Mouse (Mus musculus): Measurements from ENCODE around the gene Gm10273. TPM values are rescaled to one million over a fixed set of nuclear protein-coding genes. Genes with fewer than 3 reads are reported as not detected.
"Not testable (repeated sequence)": the region's sequence is repeated elsewhere in the genome, so short reads cannot be mapped to it uniquely, and the experiment has no call there.

Gene Gm10273
- polyA plus RNA-seq, 1 experiment from 2014 or later: 4.5 TPM

- Histone ChIP-seq H3K9me3 (replicated peaks; ENCODE audit: control insufficient read depth, low read length, poor library complexity, severe bottlenecking) (no peaks in the 10 kb centered on the region), H3K27ac (ENCODE audit: low read length) (no peak overlapping the region), H3K4me2 (ENCODE audit: low read length) (no peak overlapping the region), H3K9ac (ENCODE audit: low read depth, low read length) (no peak overlapping the region), H3K4me1 (ENCODE audit: control insufficient read depth, insufficient read depth, low read length) (no peaks in the 10 kb centered on the region), H3K4me3 (ENCODE audit: low read depth, low read length) (no peak overlapping the region), H3K36me3 (ENCODE audit: control insufficient read depth, insufficient read depth, low read length) (no peaks in the 10 kb centered on the region), H3K27me3 (ENCODE audit: control insufficient read depth, insufficient read depth, low read depth, low read length) (no peaks in the 10 kb centered on the region)
- no peak for ATAC-seq
- 87% methylated on average over 2 of the region's 2 CpGs for WGBS
Observed at GRCm38 (mm10) chr10:59380411-59380821, 15.0 kb upstream of the Gm10273 start.

- not testable (repeated sequence) for H3K9ac ChIP-seq (ENCODE audit: low read depth, low read length); ATAC-seq; H3K27me3 ChIP-seq (ENCODE audit: control insufficient read depth, insufficient read depth, low read depth, low read length); H3K36me3 ChIP-seq (ENCODE audit: control insufficient read depth, insufficient read depth, low read length); H3K9me3 ChIP-seq (replicated peaks; ENCODE audit: control insufficient read depth, low read length, poor library complexity, severe bottlenecking); H3K4me1 ChIP-seq (ENCODE audit: control insufficient read depth, insufficient read depth, low read length); H3K27ac ChIP-seq (ENCODE audit: low read length); H3K4me2 ChIP-seq (ENCODE audit: low read length); H3K4me3 ChIP-seq (ENCODE audit: low read depth, low read length)
- WGBS: 93% methylated on average over 5 of the region's 10 CpGs
Observed at GRCm38 (mm10) chr10:59381563-59381962, 13.9 kb upstream of the Gm10273 start.

GRCm38 (mm10) chr10:59386951-59387350 lies 8.5 kb upstream of the Gm10273 start:
- Histone ChIP-seq H3K4me3 (ENCODE audit: low read depth, low read length) (no peak overlapping the region), H3K9me3 (replicated peaks; ENCODE audit: control insufficient read depth, low read length, poor library complexity, severe bottlenecking) (peaks cover 4% of the 10 kb centered on the region; the same call in 1 of the 2 replicates), H3K27me3 (ENCODE audit: control insufficient read depth, insufficient read depth, low read depth, low read length) (no peaks in the 10 kb centered on the region), H3K36me3 (ENCODE audit: control insufficient read depth, insufficient read depth, low read length) (no peaks in the 10 kb centered on the region), H3K4me1 (ENCODE audit: control insufficient read depth, insufficient read depth, low read length) (no peaks in the 10 kb centered on the region), H3K4me2 (ENCODE audit: low read length) (no peak overlapping the region), H3K27ac (ENCODE audit: low read length) (no peak overlapping the region), H3K9ac (ENCODE audit: low read depth, low read length) (no peak overlapping the region)
- ATAC-seq: no peak
- WGBS: 92% methylated on average over 7 of the region's 8 CpGs

- H3K4me2 ChIP-seq (ENCODE audit: low read length): no peak overlapping the region
- peaks cover 4% of the 10 kb centered on the region; the same call in 1 of the 2 replicates for H3K9me3 ChIP-seq (replicated peaks; ENCODE audit: control insufficient read depth, low read length, poor library complexity, severe bottlenecking)
- H3K4me1 ChIP-seq (ENCODE audit: control insufficient read depth, insufficient read depth, low read length): no peaks in the 10 kb centered on the region
- H3K27me3 ChIP-seq (ENCODE audit: control insufficient read depth, insufficient read depth, low read depth, low read length): no peaks in the 10 kb centered on the region
- H3K4me3 ChIP-seq (ENCODE audit: low read depth, low read length): no peak overlapping the region
- ATAC-seq: no peak
- no peak overlapping the region for H3K9ac ChIP-seq (ENCODE audit: low read depth, low read length)
- no peak overlapping the region for H3K27ac ChIP-seq (ENCODE audit: low read length)
- 96% methylated on average over 3 of the region's 3 CpGs for WGBS
- no peaks in the 10 kb centered on the region for H3K36me3 ChIP-seq (ENCODE audit: control insufficient read depth, insufficient read depth, low read length)
Observed at GRCm38 (mm10) chr10:59389652-59390051, 5.8 kb upstream of the Gm10273 start.

GRCm38 (mm10) chr10:59391907-59392306 lies 3.5 kb upstream of the Gm10273 start:
- H3K4me2 ChIP-seq (ENCODE audit: low read length): no peak overlapping the region
- no peak overlapping the region for H3K9ac ChIP-seq (ENCODE audit: low read depth, low read length)
- H3K27ac ChIP-seq (ENCODE audit: low read length): no peak overlapping the region
- H3K36me3 ChIP-seq (ENCODE audit: control insufficient read depth, insufficient read depth, low read length): no peaks in the 10 kb centered on the region
- no peak for ATAC-seq
- no peaks in the 10 kb centered on the region for H3K27me3 ChIP-seq (ENCODE audit: control insufficient read depth, insufficient read depth, low read depth, low read length)
- peaks cover 4% of the 10 kb centered on the region; the same call in 1 of the 2 replicates for H3K9me3 ChIP-seq (replicated peaks; ENCODE audit: control insufficient read depth, low read length, poor library complexity, severe bottlenecking)
- 85% methylated on average over 4 of the region's 4 CpGs for WGBS
- H3K4me1 ChIP-seq (ENCODE audit: control insufficient read depth, insufficient read depth, low read length): no peaks in the 10 kb centered on the region
- H3K4me3 ChIP-seq (ENCODE audit: low read depth, low read length): no peak overlapping the region

GRCm38 (mm10) chr10:59402899-59403792 lies 7.7 kb downstream of the Gm10273 start, which contains the start of gene Pla2g12b:
TSS of gene Pla2g12b (plus strand) at chr10:59403660.
- 78% methylated on average over 21 of the region's 21 CpGs for WGBS
- H3K9me3 ChIP-seq (replicated peaks; ENCODE audit: control insufficient read depth, low read length, poor library complexity, severe bottlenecking): no peaks in the 10 kb centered on the region
- no peak for ATAC-seq
- H3K27me3 ChIP-seq (ENCODE audit: control insufficient read depth, insufficient read depth, low read depth, low read length): no peaks in the 10 kb centered on the region
- no peak within 1 kb of the TSS for H3K4me3 ChIP-seq (ENCODE audit: low read depth, low read length)
- no peaks in the 10 kb centered on the region for H3K4me1 ChIP-seq (ENCODE audit: control insufficient read depth, insufficient read depth, low read length)
- H3K4me2 ChIP-seq (ENCODE audit: low read length): no peak within 1 kb of the TSS
- no peak within 1 kb of the TSS for H3K27ac ChIP-seq (ENCODE audit: low read length)
- H3K9ac ChIP-seq (ENCODE audit: low read depth, low read length): no peak within 1 kb of the TSS
- no peaks in the 10 kb centered on the region for H3K36me3 ChIP-seq (ENCODE audit: control insufficient read depth, insufficient read depth, low read length)

- WGBS: 80% methylated on average over 10 of the region's 10 CpGs
- no peak overlapping the region for H3K9ac ChIP-seq (ENCODE audit: low read depth, low read length)
- no peaks in the 10 kb centered on the region for H3K4me1 ChIP-seq (ENCODE audit: control insufficient read depth, insufficient read depth, low read length)
- no peaks in the 10 kb centered on the region for H3K27me3 ChIP-seq (ENCODE audit: control insufficient read depth, insufficient read depth, low read depth, low read length)
- no peaks in the 10 kb centered on the region for H3K36me3 ChIP-seq (ENCODE audit: control insufficient read depth, insufficient read depth, low read length)
- H3K4me3 ChIP-seq (ENCODE audit: low read depth, low read length): no peak overlapping the region
- H3K4me2 ChIP-seq (ENCODE audit: low read length): no peak overlapping the region
- no peaks in the 10 kb centered on the region for H3K9me3 ChIP-seq (replicated peaks; ENCODE audit: control insufficient read depth, low read length, poor library complexity, severe bottlenecking)
- no peak for ATAC-seq
- no peak overlapping the region for H3K27ac ChIP-seq (ENCODE audit: low read length)
Observed at GRCm38 (mm10) chr10:59403793-59404149, 8.3 kb downstream of the Gm10273 start.

- Histone ChIP-seq H3K4me1 (ENCODE audit: control insufficient read depth, insufficient read depth, low read length) (no peaks in the 10 kb centered on the region), H3K9me3 (replicated peaks; ENCODE audit: control insufficient read depth, low read length, poor library complexity, severe bottlenecking) (no peaks in the 10 kb centered on the region), H3K27ac (ENCODE audit: low read length) (no peak overlapping the region), H3K36me3 (ENCODE audit: control insufficient read depth, insufficient read depth, low read length) (no peaks in the 10 kb centered on the region), H3K27me3 (ENCODE audit: control insufficient read depth, insufficient read depth, low read depth, low read length) (no peaks in the 10 kb centered on the region), H3K9ac (ENCODE audit: low read depth, low read length) (no peak overlapping the region), H3K4me2 (ENCODE audit: low read length) (no peak overlapping the region), H3K4me3 (ENCODE audit: low read depth, low read length) (no peak overlapping the region)
- ATAC-seq: no peak
- whole genome bisulfite sequencing: 75% methylated on average over 6 of the region's 6 CpGs
Observed at GRCm38 (mm10) chr10:59408499-59408898, 13.1 kb downstream of the Gm10273 start.

- no peak overlapping the region for H3K4me3 ChIP-seq (ENCODE audit: low read depth, low read length)
- ATAC-seq: no peak
- H3K27me3 ChIP-seq (ENCODE audit: control insufficient read depth, insufficient read depth, low read depth, low read length): no peaks in the 10 kb centered on the region
- H3K9ac ChIP-seq (ENCODE audit: low read depth, low read length): no peak overlapping the region
- H3K9me3 ChIP-seq (replicated peaks; ENCODE audit: control insufficient read depth, low read length, poor library complexity, severe bottlenecking): no peaks in the 10 kb centered on the region; the same call in 1 of the 2 replicates
- no peak overlapping the region for H3K4me2 ChIP-seq (ENCODE audit: low read length)
- H3K27ac ChIP-seq (ENCODE audit: low read length): no peak overlapping the region
- WGBS: 83% methylated on average over 12 of the region's 12 CpGs
- no peaks in the 10 kb centered on the region for H3K36me3 ChIP-seq (ENCODE audit: control insufficient read depth, insufficient read depth, low read length)
- H3K4me1 ChIP-seq (ENCODE audit: control insufficient read depth, insufficient read depth, low read length): no peaks in the 10 kb centered on the region
Observed at GRCm38 (mm10) chr10:59410264-59410663, 14.8 kb downstream of the Gm10273 start.
